Mouse (Mus musculus) kidney, embryonic 16.5 days (tissue): ENCODE data around the gene Il22ra2. TPM values are rescaled to one million over a fixed set of nuclear protein-coding genes. Genes with fewer than 3 reads are reported as not detected.

Experiments
- ATAC-seq: fragments of 200-750 bp; cut with Nextera tagmentation; 2 replicates; pipeline ENCODE4 v1.8.0; 2017; ENCODE audit warnings: moderate TSS enrichment; ENCODE audit not compliant: low FRiP score, low TSS enrichment
- H3K27ac ChIP-seq: fragments of 300-500 bp; sonication (generic); 2 replicates; pipeline ENCODE4 v1.5.1; 2014; ENCODE audit warnings: low read length
- H3K27me3 ChIP-seq: fragments of 300-500 bp; sonication (generic); 2 replicates; pipeline ENCODE4 v1.6.1; 2014; ENCODE audit warnings: low read length, control low read depth, mixed read lengths; ENCODE audit not compliant: insufficient read depth
- H3K36me3 ChIP-seq: fragments of 300-500 bp; sonication (generic); 2 replicates; pipeline ENCODE4 v1.6.1; 2014; ENCODE audit warnings: low read length, control low read depth, mixed read lengths; ENCODE audit not compliant: insufficient read depth
- H3K4me1 ChIP-seq: fragments of 300-500 bp; sonication (generic); 2 replicates; pipeline ENCODE4 v1.6.1; 2014; ENCODE audit warnings: low read length, control low read depth, mixed read lengths; ENCODE audit not compliant: insufficient read depth
- H3K4me2 ChIP-seq: fragments of 300-500 bp; sonication (generic); replicated peaks from 2 replicates; pipeline ENCODE4 v1.6.1; 2014; ENCODE audit warnings: low read depth, low read length
- H3K4me3 ChIP-seq: fragments of 300-500 bp; sonication (generic); 2 replicates; pipeline ENCODE4 v1.5.1; 2014; ENCODE audit warnings: mild to moderate bottlenecking, low read length
- H3K9ac ChIP-seq: fragments of 300-500 bp; sonication (generic); replicated peaks from 2 replicates; pipeline ENCODE4 v1.6.1; 2014; ENCODE audit warnings: low read length
- H3K9me3 ChIP-seq: fragments of 300-500 bp; sonication (generic); 2 replicates; pipeline ENCODE4 v1.6.1; 2016; ENCODE audit warnings: low read length, control low read depth
- WGBS: fragments of 180-500 bp; shearing (Covaris S2); extraction: QIAGEN DNeasy Blood & Tissue Kit; methylation state at CpG from one replicate; pipeline ENCODE4 v1.1.7; 2014; 5-methylcytosine and 5-hydroxymethylcytosine counted together
- polyA plus RNA-seq: library from polyadenylated mRNA; unstranded; fragments of >200 nt; fragmentation: Nextera tagmentation; extraction: Ambion mirVana; gene quantifications from 2 replicates; pipeline ENCODE4 v1.2.1, GENCODE M21; 2015

The Il22ra2 gene
- polyA plus RNA-seq, 1 experiment from 2014 or later = not detected

- 91% methylated on average over 2 of the region's 2 CpGs for WGBS
- no peak overlapping the region for H3K9ac ChIP-seq
- ATAC-seq = no peak
Measured at GRCm38 (mm10) chr10:19627342-19627741, 5.5 kb downstream of the Il22ra2 start.

GRCm38 (mm10) chr10:19627748-19628147 lies 6.0 kb downstream of the Il22ra2 start:
- H3K9me3 ChIP-seq = no peaks in the 10 kb centered on the region
- H3K4me3 ChIP-seq = no peak overlapping the region
- H3K4me2 ChIP-seq = no peak overlapping the region
- WGBS = 76% methylated on average over 4 of the region's 4 CpGs
- H3K9ac ChIP-seq = no peak overlapping the region
- no peaks in the 10 kb centered on the region for H3K4me1 ChIP-seq
- H3K27ac ChIP-seq = no peak overlapping the region
- no peak for ATAC-seq
- no peaks in the 10 kb centered on the region for H3K36me3 ChIP-seq
- H3K27me3 ChIP-seq = no peaks in the 10 kb centered on the region

More at GRCm38 (mm10) chr10:19627342-19627741, 5.5 kb downstream of the Il22ra2 start:
- H3K4me1 ChIP-seq = no peaks in the 10 kb centered on the region
- no peak overlapping the region for H3K4me2 ChIP-seq
- H3K4me3 ChIP-seq = no peak overlapping the region
- no peak overlapping the region for H3K27ac ChIP-seq
- no peaks in the 10 kb centered on the region for H3K36me3 ChIP-seq
- no peaks in the 10 kb centered on the region for H3K9me3 ChIP-seq
- no peaks in the 10 kb centered on the region for H3K27me3 ChIP-seq

- Histone ChIP-seq H3K9me3 (no peaks in the 10 kb centered on the region), H3K27ac (no peak overlapping the region), H3K36me3 (no peaks in the 10 kb centered on the region), H3K9ac (no peak overlapping the region), H3K27me3 (no peaks in the 10 kb centered on the region), H3K4me3 (no peak overlapping the region), H3K4me2 (no peak overlapping the region), H3K4me1 (no peaks in the 10 kb centered on the region)
- WGBS = 71% methylated on average over 13 of the region's 13 CpGs
- no peak for ATAC-seq
Measured at GRCm38 (mm10) chr10:19631616-19632195, 9.9 kb downstream of the Il22ra2 start.

- Histone ChIP-seq H3K9ac (no peak overlapping the region), H3K27ac (no peak overlapping the region), H3K4me3 (no peak overlapping the region), H3K9me3 (no peaks in the 10 kb centered on the region), H3K4me2 (no peak overlapping the region), H3K4me1 (no peaks in the 10 kb centered on the region), H3K27me3 (no peaks in the 10 kb centered on the region), H3K36me3 (no peaks in the 10 kb centered on the region)
- no peak for ATAC-seq
- 88% methylated on average over 5 of the region's 5 CpGs for WGBS
Measured at GRCm38 (mm10) chr10:19638851-19639250, 17.1 kb downstream of the Il22ra2 start.

GRCm38 (mm10) chr10:19639630-19640029 lies 17.8 kb downstream of the Il22ra2 start:
- no peak overlapping the region for H3K27ac ChIP-seq
- H3K9me3 ChIP-seq = no peaks in the 10 kb centered on the region
- no peak for ATAC-seq
- no peak overlapping the region for H3K4me3 ChIP-seq
- H3K27me3 ChIP-seq = no peaks in the 10 kb centered on the region
- H3K36me3 ChIP-seq = no peaks in the 10 kb centered on the region
- no peak overlapping the region for H3K4me2 ChIP-seq
- H3K9ac ChIP-seq = no peak overlapping the region
- WGBS = 100% methylated on average over 1 of the region's 1 CpGs
- H3K4me1 ChIP-seq = no peaks in the 10 kb centered on the region

GRCm38 (mm10) chr10:19645119-19645518 lies 23.3 kb downstream of the Il22ra2 start:
- H3K27ac ChIP-seq = no peak overlapping the region
- 87% methylated on average over 2 of the region's 2 CpGs for WGBS
- H3K4me2 ChIP-seq = no peak overlapping the region
- no peak overlapping the region for H3K4me3 ChIP-seq
- no peak overlapping the region for H3K9ac ChIP-seq
- H3K27me3 ChIP-seq = no peaks in the 10 kb centered on the region
- H3K9me3 ChIP-seq = no peaks in the 10 kb centered on the region
- no peaks in the 10 kb centered on the region for H3K36me3 ChIP-seq
- no peak for ATAC-seq
- H3K4me1 ChIP-seq = no peaks in the 10 kb centered on the region

- no peaks in the 10 kb centered on the region for H3K36me3 ChIP-seq
- no peak overlapping the region for H3K4me3 ChIP-seq
- H3K9ac ChIP-seq = no peak overlapping the region
- WGBS = 87% methylated on average over 9 of the region's 9 CpGs
- no peaks in the 10 kb centered on the region for H3K4me1 ChIP-seq
- no peak for ATAC-seq
- H3K9me3 ChIP-seq = no peaks in the 10 kb centered on the region
- no peak overlapping the region for H3K27ac ChIP-seq
- no peak overlapping the region for H3K4me2 ChIP-seq
- H3K27me3 ChIP-seq = no peaks in the 10 kb centered on the region
Measured at GRCm38 (mm10) chr10:19657426-19657825, 35.6 kb downstream of the Il22ra2 start.

GRCm38 (mm10) chr10:19659953-19660352 lies 38.2 kb downstream of the Il22ra2 start:
- no peak overlapping the region for H3K4me3 ChIP-seq
- H3K27me3 ChIP-seq = no peaks in the 10 kb centered on the region
- no peak overlapping the region for H3K4me2 ChIP-seq
- 90% methylated on average over 5 of the region's 5 CpGs for WGBS
- no peak for ATAC-seq
- H3K9ac ChIP-seq = no peak overlapping the region
- H3K4me1 ChIP-seq = no peaks in the 10 kb centered on the region
- no peaks in the 10 kb centered on the region for H3K36me3 ChIP-seq
- no peaks in the 10 kb centered on the region for H3K9me3 ChIP-seq
- H3K27ac ChIP-seq = no peak overlapping the region

- H3K27ac ChIP-seq = no peak overlapping the region
- no peak overlapping the region for H3K4me3 ChIP-seq
- ATAC-seq = no peak
- H3K9me3 ChIP-seq = no peaks in the 10 kb centered on the region
- WGBS = 80% methylated on average over 5 of the region's 5 CpGs
- no peaks in the 10 kb centered on the region for H3K36me3 ChIP-seq
- no peaks in the 10 kb centered on the region for H3K4me1 ChIP-seq
- H3K4me2 ChIP-seq = no peak overlapping the region
- no peaks in the 10 kb centered on the region for H3K27me3 ChIP-seq
- H3K9ac ChIP-seq = no peak overlapping the region
Measured at GRCm38 (mm10) chr10:19668973-19669372, 47.2 kb downstream of the Il22ra2 start.

- Histone ChIP-seq H3K4me2 (no peak overlapping the region), H3K4me1 (no peaks in the 10 kb centered on the region), H3K9me3 (no peaks in the 10 kb centered on the region), H3K9ac (no peak overlapping the region), H3K27ac (no peak overlapping the region), H3K36me3 (no peaks in the 10 kb centered on the region), H3K27me3 (no peaks in the 10 kb centered on the region), H3K4me3 (no peak overlapping the region)
- ATAC-seq = no peak
Measured at GRCm38 (mm10) chr10:19672015-19672414, 50.2 kb downstream of the Il22ra2 start.
